Mouse (Mus musculus) thymus, adult 18-20 months (tissue): ENCODE results near the gene Olfr491.

Experiments used
- DNase-seq, 2 experiments: peaks; one replicate each; pipeline ENCODE4 v3.0.0; 2022; ENCODE audit warnings: mixed read lengths in 2 of 2

Gene Olfr491

DNA sequence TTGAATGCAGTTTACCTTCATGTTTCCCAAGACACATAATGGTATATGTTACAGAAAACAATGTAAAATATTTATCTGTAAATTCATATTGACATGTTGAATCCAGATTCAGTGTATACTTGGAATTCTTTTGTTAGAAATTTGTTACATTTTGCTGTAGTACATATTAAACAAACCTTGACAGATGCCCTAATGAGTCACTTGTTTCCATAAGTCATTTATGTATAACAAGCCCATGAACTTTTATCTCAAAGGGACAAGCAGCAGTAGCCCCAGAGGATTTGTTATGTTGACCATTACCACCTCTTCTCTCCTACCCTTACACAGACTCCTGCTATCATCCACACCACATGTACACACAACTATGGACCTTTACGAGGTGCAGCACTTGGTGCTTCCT lies at the start of gene Olfr491:
Gene Olfr491 (plus strand): TSS at position 301 of the 400 bp plus-strand sequence.
- no peak for DNase-seq

DNA sequence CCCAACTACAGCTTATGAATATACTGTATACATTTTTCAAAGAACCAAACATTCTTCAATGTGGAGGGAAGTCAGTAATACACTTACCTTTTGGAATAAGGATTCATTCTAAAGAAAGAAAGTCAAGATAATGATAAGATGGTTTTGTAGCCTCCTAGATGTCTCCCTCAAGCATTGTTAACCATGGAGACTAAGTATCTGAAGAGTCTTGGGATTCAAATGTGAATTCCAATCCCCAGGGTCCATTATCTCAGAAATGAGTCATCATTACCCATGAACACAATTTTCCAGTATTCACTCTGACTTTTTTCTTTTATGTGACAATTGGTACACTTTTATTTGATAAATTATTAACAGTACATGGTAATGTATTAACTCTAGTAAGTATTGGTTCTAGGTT lies 24.4 kb upstream of the Olfr491 start, which contains the start of gene Olfr490:
Gene Olfr490 (minus strand): TSS at position 101 of the 400 bp plus-strand sequence.
- no peak for DNase-seq

DNA sequence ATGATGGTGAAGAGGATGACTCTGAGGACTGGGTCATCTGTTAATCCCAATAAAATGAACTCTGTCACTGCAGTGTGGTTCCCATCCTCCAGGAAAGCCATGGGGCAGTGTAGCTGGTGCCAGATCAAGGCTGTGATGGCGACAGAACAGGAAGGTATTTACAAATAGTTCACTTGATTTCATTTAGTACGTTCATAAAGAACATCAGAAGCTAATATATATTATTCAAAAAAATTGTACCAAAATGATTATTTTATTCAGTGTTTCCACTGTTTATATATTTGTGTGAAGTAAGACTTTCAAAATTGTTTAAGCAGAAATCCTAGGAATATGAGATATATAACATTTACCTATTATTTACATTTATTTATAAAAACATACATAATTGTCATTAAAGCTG lies 10.3 kb downstream of the Olfr491 start, which contains the start of gene Olfr492:
Gene Olfr492 (minus strand): TSS at position 101 of the 400 bp plus-strand sequence.
- DNase-seq, result no peak

DNA sequence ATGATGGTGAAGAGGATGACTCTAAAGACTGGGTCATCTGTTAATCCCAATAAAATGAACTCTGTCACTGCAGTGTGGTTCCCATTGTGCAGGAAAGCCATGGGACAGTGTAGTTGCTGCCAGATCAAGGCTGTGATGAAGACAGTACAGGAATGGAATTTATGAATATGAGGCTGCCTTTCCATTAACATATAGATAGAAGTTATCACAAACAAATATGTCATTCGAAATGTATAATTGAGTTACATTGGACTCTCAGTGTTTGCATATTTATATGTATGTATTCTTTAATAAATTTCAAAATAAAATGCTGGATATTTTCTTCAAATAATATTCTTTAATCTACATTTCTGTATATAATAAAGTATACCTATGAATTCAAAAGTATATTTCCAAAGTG lies 33.6 kb downstream of the Olfr491 start, which contains the start of gene Olfr493:
Gene Olfr493 (minus strand): TSS at position 101 of the 400 bp plus-strand sequence.
- DNase-seq, result no peak

DNA sequence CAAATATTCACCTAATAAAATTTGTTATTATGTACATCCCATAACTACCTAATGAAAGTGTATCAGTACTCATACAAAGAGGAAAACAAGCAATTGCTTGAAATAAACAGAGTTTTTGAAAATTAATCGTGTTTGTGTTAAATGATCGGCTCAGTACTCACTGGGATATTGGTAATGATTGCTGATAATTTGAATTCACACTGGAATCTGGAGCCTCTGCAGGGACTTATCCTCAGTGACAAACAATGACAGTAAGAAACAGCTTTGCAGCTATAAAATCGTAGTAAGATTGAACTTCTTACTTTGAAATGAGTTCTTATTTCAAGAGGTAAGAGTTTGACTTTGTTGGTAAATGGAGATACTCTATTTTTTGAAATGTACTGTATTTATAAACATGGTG lies 51.8 kb downstream of the Olfr491 start, which contains the start of gene Olfr494:
Gene Olfr494 (plus strand): TSS at position 301 of the 400 bp plus-strand sequence.
- no peak for DNase-seq
